8 mouse cellular contexts compared by ENCODE assay signal in genomic region chr6:124805341-124806321, GRCm38 (mm10). TPM values are rescaled to one million over a fixed set of nuclear protein-coding genes. Genes with fewer than 3 reads are reported as not detected.
DNase-seq lines count a peak whose midpoint lies in the region; ATAC-seq and TF ChIP-seq lines count a peak whose summit lies in the region.

No protein-coding gene starts in this region.

- no peak for TF ChIP-seq CTCF in bone marrow macrophage, adult 2 months (IDR thresholded peaks at IDR 0.05; ENCODE audit: low read depth, low read length)
- TF ChIP-seq CTCF in embryonic fibroblast, embryonic 13.5 days (IDR thresholded peaks at IDR 0.05; ENCODE audit: borderline replicate concordance, insufficient read depth, low read length), result peak; percentile 20; the same call in 1 of the 2 replicates
- peak; percentile 38; the same call in 1 of the 2 replicates for TF ChIP-seq CTCF in liver, adult 2 months (IDR thresholded peaks at IDR 0.05; ENCODE audit: low read depth, low read length)

- peak overlapping the region; percentile 83 for H3K4me3 ChIP-seq in bone marrow macrophage, adult 2 months (ENCODE audit: insufficient read depth, low read length)
- H3K4me3 ChIP-seq in embryonic fibroblast, embryonic 13.5 days (ENCODE audit: insufficient read depth, low read length), result peak overlapping the region; percentile 30
- H3K4me3 ChIP-seq in heart, embryonic 10.5 days, result peak overlapping the region; percentile 69
- H3K4me3 ChIP-seq in kidney, embryonic 16.5 days (ENCODE audit: low read length), result peak overlapping the region; percentile 56
- peak overlapping the region; percentile 60 for H3K4me3 ChIP-seq in liver, adult 2 months (ENCODE audit: insufficient read depth, low read depth, low read length)
- peak overlapping the region; percentile 9 for H3K4me3 ChIP-seq in myocyte

- peak; percentile 72 for ATAC-seq in kidney, embryonic 16.5 days (ENCODE audit: low FRiP score, low TSS enrichment)

- peaks cover 8% of the 10 kb centered on the region for H3K36me3 ChIP-seq in heart, embryonic 10.5 days
- H3K36me3 ChIP-seq in kidney, embryonic 16.5 days (ENCODE audit: insufficient read depth, low read length), result no peaks in the 10 kb centered on the region
- H3K36me3 ChIP-seq in liver, adult 2 months (ENCODE audit: control insufficient read depth, insufficient read depth, low read length), result no peaks in the 10 kb centered on the region
- H3K36me3 ChIP-seq in myocyte (ENCODE audit: control insufficient read depth, insufficient read depth), result no peaks in the 10 kb centered on the region
- H3K36me3 ChIP-seq in splenic B cell, adult 2 months (ENCODE audit: control insufficient read depth, insufficient read depth, low read length, poor library complexity, severe bottlenecking), result no peaks in the 10 kb centered on the region

- H3K9me3 ChIP-seq in heart, embryonic 10.5 days, result no peaks in the 10 kb centered on the region
- H3K9me3 ChIP-seq in kidney, embryonic 16.5 days (ENCODE audit: low read length), result no peaks in the 10 kb centered on the region

- H3K9ac ChIP-seq in kidney, embryonic 16.5 days (replicated peaks; ENCODE audit: low read length), result peak overlapping the region; percentile 72
- peak overlapping the region; percentile 59 for H3K9ac ChIP-seq in liver, adult 2 months (ENCODE audit: low read depth, low read length)

- H3K27me3 ChIP-seq in heart, embryonic 10.5 days (ENCODE audit: insufficient read depth, poor library complexity, severe bottlenecking), result no peaks in the 10 kb centered on the region
- H3K27me3 ChIP-seq in kidney, embryonic 16.5 days (ENCODE audit: insufficient read depth, low read length), result no peaks in the 10 kb centered on the region
- no peaks in the 10 kb centered on the region for H3K27me3 ChIP-seq in liver, adult 2 months (ENCODE audit: control insufficient read depth, insufficient read depth, low read length)
- H3K27me3 ChIP-seq in myocyte (ENCODE audit: control insufficient read depth, insufficient read depth, insufficient read length), result no peaks in the 10 kb centered on the region
- no peaks in the 10 kb centered on the region; the same call in 1 of the 2 replicates for H3K27me3 ChIP-seq in splenic B cell, adult 2 months (ENCODE audit: control insufficient read depth, insufficient read depth, low read length, poor library complexity, severe bottlenecking)

- no peaks in the 10 kb centered on the region for H3K79me2 ChIP-seq in liver, adult 2 months (ENCODE audit: control insufficient read depth, insufficient read depth, low read length)
- peaks cover 5% of the 10 kb centered on the region for H3K79me2 ChIP-seq in myocyte (ENCODE audit: control insufficient read depth, insufficient read depth)

- H3K4me1 ChIP-seq in bone marrow macrophage, adult 2 months (ENCODE audit: control insufficient read depth, insufficient read depth, low read length), result peaks cover 24% of the 10 kb centered on the region
- peaks cover 11% of the 10 kb centered on the region for H3K4me1 ChIP-seq in embryonic fibroblast, embryonic 13.5 days (ENCODE audit: control insufficient read depth, insufficient read depth, low read length)
- peaks cover 37% of the 10 kb centered on the region for H3K4me1 ChIP-seq in heart, embryonic 10.5 days
- peaks cover 22% of the 10 kb centered on the region for H3K4me1 ChIP-seq in kidney, embryonic 16.5 days (ENCODE audit: insufficient read depth, low read length)
- H3K4me1 ChIP-seq in liver, adult 2 months (ENCODE audit: control insufficient read depth, insufficient read depth, low read length), result peaks cover 17% of the 10 kb centered on the region

- peak overlapping the region; percentile 98 for H3K27ac ChIP-seq in bone marrow macrophage, adult 2 months (ENCODE audit: insufficient read depth, low read depth, low read length)
- peak overlapping the region; percentile 95 for H3K27ac ChIP-seq in embryonic fibroblast, embryonic 13.5 days (ENCODE audit: insufficient read depth, low read length)
- peak overlapping the region; percentile 95 for H3K27ac ChIP-seq in heart, embryonic 10.5 days
- peak overlapping the region; percentile 98 for H3K27ac ChIP-seq in kidney, embryonic 16.5 days (ENCODE audit: low read length)
- peak overlapping the region; percentile 88 for H3K27ac ChIP-seq in liver, adult 2 months (replicated peaks; ENCODE audit: insufficient read depth, low read depth, low read length)

- 1% methylated on average over 34 of the region's 34 CpGs for WGBS in heart, embryonic 10.5 days
- under 1% methylated on average over 34 of the region's 34 CpGs for WGBS in kidney, embryonic 16.5 days
- 4% methylated on average over 34 of the region's 34 CpGs for WGBS in liver, adult 2 months

- DNase-seq in A20 (ENCODE audit: low read depth, low spot score), result peak; percentile 89
- DNase-seq in heart, embryonic 10.5 days (ENCODE audit: low spot score), result peak; percentile 98
- DNase-seq in liver, adult 2 months (ENCODE audit: extremely low read depth, low read depth, low spot score), result peak; percentile 93
- DNase-seq in splenic B cell, adult 2 months (ENCODE audit: low read depth, low spot score), result peak; percentile 90

- peak overlapping the region; percentile 21 for H3ac ChIP-seq in myocyte (ENCODE audit: control insufficient read depth, insufficient read length)

- peak; percentile 88; the same call in 1 of the 2 replicates for TF ChIP-seq POLR2A in bone marrow macrophage, adult 2 months (IDR thresholded peaks at IDR 0.05; ENCODE audit: borderline replicate concordance, low read depth, low read length)
- peak; percentile 73 for TF ChIP-seq POLR2A in embryonic fibroblast, embryonic 13.5 days (IDR thresholded peaks at IDR 0.05; ENCODE audit: low read depth, low read length)
- TF ChIP-seq POLR2A in liver, adult 2 months (IDR thresholded peaks at IDR 0.05; ENCODE audit: extremely low read depth, insufficient read depth, low read length), result 0 out of 2 replicates have a peak, but pooled peaks have one; percentile 49
- TF ChIP-seq POLR2A in myocyte (IDR thresholded peaks at IDR 0.05; ENCODE audit: insufficient read length, low read depth), result peak; percentile 92

- H3K4me2 ChIP-seq in kidney, embryonic 16.5 days (replicated peaks; ENCODE audit: low read depth, low read length), result peak overlapping the region; percentile 83
- peak overlapping the region; percentile 92 for H3K4me2 ChIP-seq in myocyte (ENCODE audit: low read depth)

TF ChIP-seq in myocyte, 11 proteins besides CTCF, POLR2A, EP300 and RAD21 (continues in another document):
- TF ChIP-seq E2F4 (IDR thresholded peaks at IDR 0.05; ENCODE audit: insufficient read depth) (no peak), POLR2AphosphoS2 (IDR thresholded peaks at IDR 0.05; ENCODE audit: insufficient read length, low read depth) (peak; percentile 96), MYOG (IDR thresholded peaks at IDR 0.05; ENCODE audit: control insufficient read depth in 1 of 3, insufficient read depth in 1 of 3, insufficient read length in 2 of 3, low read depth in 2 of 3) (peak in 2 of 3 experiments; percentile 42 to 67)

RNA-seq across cellular contexts. Expression of gene Spsb2, which starts 2.8 kb away (rescaled TPM):
- 31.4 and 43.6 TPM in 2 replicates for polyA plus RNA-seq in bone marrow macrophage, adult 2 months (2012; ENCODE audit: insufficient read depth, insufficient read length, missing spikeins)
- polyA plus RNA-seq in embryonic fibroblast, embryonic 13.5 days (2011; ENCODE audit: insufficient read length, low read depth, missing spikeins), result 9.1 and 11.7 TPM in 2 replicates
- 8.5 and 9.3 TPM in 2 replicates for polyA plus RNA-seq in heart, embryonic 10.5 days (2016; fragmentation: Nextera tagmentation; extraction: Ambion mirVana)
- polyA plus RNA-seq in kidney, embryonic 16.5 days (2015; fragmentation: Nextera tagmentation; extraction: Ambion mirVana), result 20.9 and 21.5 TPM in 2 replicates
- 9.9 and 14.1 TPM in 2 replicates for total RNA-seq in liver, adult 2 months (2014; rRNA removed)
- polyA plus RNA-seq in liver, adult 2 months (2012; rRNA removed), result 20.1 and 21.6 TPM in 2 replicates
- polyA plus RNA-seq in myocyte (2012; fragmentation: generic; extraction: Trizol), result 41.2 TPM

RNA-seq across cellular contexts. Expression of gene Tpi1, which starts 8.5 kb away (rescaled TPM):
- polyA plus RNA-seq in bone marrow macrophage, adult 2 months (2012; ENCODE audit: insufficient read depth, insufficient read length, missing spikeins), result 224 and 232 TPM in 2 replicates
- 372 and 458 TPM in 2 replicates for polyA plus RNA-seq in embryonic fibroblast, embryonic 13.5 days (2011; ENCODE audit: insufficient read length, low read depth, missing spikeins)
- polyA plus RNA-seq in heart, embryonic 10.5 days (2016; fragmentation: Nextera tagmentation; extraction: Ambion mirVana), result 1,456 and 1,625 TPM in 2 replicates
- 851 and 866 TPM in 2 replicates for polyA plus RNA-seq in kidney, embryonic 16.5 days (2015; fragmentation: Nextera tagmentation; extraction: Ambion mirVana)
- 422 and 433 TPM in 2 replicates for total RNA-seq in liver, adult 2 months (2014; rRNA removed)
- 491 and 524 TPM in 2 replicates for polyA plus RNA-seq in liver, adult 2 months (2012; rRNA removed)
- 1,480 TPM for polyA plus RNA-seq in myocyte (2012; fragmentation: generic; extraction: Trizol)

RNA-seq across cellular contexts. Expression of gene Usp5, which starts 23.7 kb away (rescaled TPM):
- 62.3 and 65.0 TPM in 2 replicates for polyA plus RNA-seq in bone marrow macrophage, adult 2 months (2012; ENCODE audit: insufficient read depth, insufficient read length, missing spikeins)
- polyA plus RNA-seq in embryonic fibroblast, embryonic 13.5 days (2011; ENCODE audit: insufficient read length, low read depth, missing spikeins), result 87.6 and 105 TPM in 2 replicates
- 145 and 151 TPM in 2 replicates for polyA plus RNA-seq in heart, embryonic 10.5 days (2016; fragmentation: Nextera tagmentation; extraction: Ambion mirVana)
- polyA plus RNA-seq in kidney, embryonic 16.5 days (2015; fragmentation: Nextera tagmentation; extraction: Ambion mirVana), result 174 TPM in 2 replicates
- 50.5 and 55.9 TPM in 2 replicates for total RNA-seq in liver, adult 2 months (2014; rRNA removed)
- 47.9 and 49.3 TPM in 2 replicates for polyA plus RNA-seq in liver, adult 2 months (2012; rRNA removed)
- 123 TPM for polyA plus RNA-seq in myocyte (2012; fragmentation: generic; extraction: Trizol)

RNA-seq across cellular contexts. Expression of gene Cdca3, which starts 23.7 kb away (rescaled TPM):
- polyA plus RNA-seq in bone marrow macrophage, adult 2 months (2012; ENCODE audit: insufficient read depth, insufficient read length, missing spikeins), result 70.1 and 76.5 TPM in 2 replicates
- 42.0 and 61.1 TPM in 2 replicates for polyA plus RNA-seq in embryonic fibroblast, embryonic 13.5 days (2011; ENCODE audit: insufficient read length, low read depth, missing spikeins)
- polyA plus RNA-seq in heart, embryonic 10.5 days (2016; fragmentation: Nextera tagmentation; extraction: Ambion mirVana), result 150 and 179 TPM in 2 replicates
- 187 and 193 TPM in 2 replicates for polyA plus RNA-seq in kidney, embryonic 16.5 days (2015; fragmentation: Nextera tagmentation; extraction: Ambion mirVana)
- 1.1 and 3.2 TPM in 2 replicates for total RNA-seq in liver, adult 2 months (2014; rRNA removed)
- 2.1 and 2.6 TPM in 2 replicates for polyA plus RNA-seq in liver, adult 2 months (2012; rRNA removed)
- 28.8 TPM for polyA plus RNA-seq in myocyte (2012; fragmentation: generic; extraction: Trizol)

RNA-seq across cellular contexts. Expression of gene Lrrc23, which starts 26.1 kb away (rescaled TPM):
- not detected in 2 replicates for polyA plus RNA-seq in bone marrow macrophage, adult 2 months (2012; ENCODE audit: insufficient read depth, insufficient read length, missing spikeins)
- not detected in 2 replicates for polyA plus RNA-seq in embryonic fibroblast, embryonic 13.5 days (2011; ENCODE audit: insufficient read length, low read depth, missing spikeins)
- 0.17 and 0.26 TPM in 2 replicates for polyA plus RNA-seq in heart, embryonic 10.5 days (2016; fragmentation: Nextera tagmentation; extraction: Ambion mirVana)
- 1.0 and 1.2 TPM in 2 replicates for polyA plus RNA-seq in kidney, embryonic 16.5 days (2015; fragmentation: Nextera tagmentation; extraction: Ambion mirVana)
- total RNA-seq in liver, adult 2 months (2014; rRNA removed), result not detected in 2 replicates
- not detected in 2 replicates for polyA plus RNA-seq in liver, adult 2 months (2012; rRNA removed)
- polyA plus RNA-seq in myocyte (2012; fragmentation: generic; extraction: Trizol), result 0.13 TPM

Comparison
In these comparisons a context has a peak if more than half of its experiments do, and no peak if none do; other contexts are left out.
1. Peak in every context shown above with its lines: DNase-seq, ATAC-seq, H3K4me3 ChIP-seq and H3K27ac ChIP-seq.
2. H3K4me3 ChIP-seq: peak in every context shown above with its lines; median percentile 83 in bone marrow macrophage, adult 2 months; 69 in heart, embryonic 10.5 days; 60 in liver, adult 2 months; 56 in kidney, embryonic 16.5 days; 30 in embryonic fibroblast, embryonic 13.5 days; 9 in myocyte.